Mouse (Mus musculus): ENCODE data around the gene Plekhg1. TPM values are rescaled to one million over a fixed set of nuclear protein-coding genes. Genes with fewer than 3 reads are reported as not detected.

Gene Plekhg1
- total RNA-seq (2015; ENCODE audit: low replicate concordance) (2.5 and 2.7 TPM in 2 replicates), total RNA-seq (2017; ENCODE audit: low replicate concordance) (0.42 and 2.0 TPM in 2 replicates)

DNA sequence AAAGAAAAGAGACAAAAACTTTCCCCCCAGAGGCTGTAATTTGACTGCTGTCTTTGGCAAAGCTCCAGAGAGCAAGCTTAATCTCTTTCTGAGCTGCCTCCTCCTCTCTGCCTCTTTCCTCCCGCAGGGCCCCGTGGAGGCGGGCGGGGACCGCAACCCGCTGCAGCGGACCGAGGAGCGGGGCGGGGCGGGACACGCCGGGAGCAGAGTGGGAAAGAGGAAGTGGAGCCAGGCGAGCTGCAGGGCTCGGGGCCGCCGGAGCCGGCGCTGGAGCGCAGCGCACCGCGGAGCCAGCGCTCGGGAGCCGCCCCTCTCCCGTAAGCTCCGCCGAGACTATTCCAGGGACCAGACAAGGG lies at the start of gene Plekhg1:
Plekhg1 (plus strand) TSS at position 217 of the 356 bp plus-strand sequence.
- ATAC-seq (replicated peaks; ENCODE audit: low FRiP score, poor library complexity, severe bottlenecking), result no peak

DNA sequence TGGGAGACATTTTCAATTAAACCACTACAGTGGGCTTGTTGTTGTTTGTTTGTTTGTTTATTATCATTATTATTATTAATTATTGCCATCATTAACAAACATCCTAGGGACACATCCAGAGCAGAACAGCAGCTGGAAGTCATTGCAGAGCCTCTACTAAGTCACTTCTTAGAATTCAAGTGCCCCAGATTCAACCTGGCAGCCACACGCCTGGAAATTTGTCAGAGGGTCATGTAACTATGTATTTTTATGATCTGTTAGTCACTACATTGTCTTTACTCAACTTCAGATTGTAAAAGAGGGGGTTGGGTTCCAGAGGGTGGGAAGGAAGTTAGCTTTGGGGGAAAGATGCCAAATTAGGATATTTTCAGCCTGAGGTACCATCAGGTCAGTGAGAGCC lies 47.4 kb upstream of the Plekhg1 start:
- ATAC-seq (replicated peaks; ENCODE audit: low FRiP score, poor library complexity, severe bottlenecking), result no peak

DNA sequence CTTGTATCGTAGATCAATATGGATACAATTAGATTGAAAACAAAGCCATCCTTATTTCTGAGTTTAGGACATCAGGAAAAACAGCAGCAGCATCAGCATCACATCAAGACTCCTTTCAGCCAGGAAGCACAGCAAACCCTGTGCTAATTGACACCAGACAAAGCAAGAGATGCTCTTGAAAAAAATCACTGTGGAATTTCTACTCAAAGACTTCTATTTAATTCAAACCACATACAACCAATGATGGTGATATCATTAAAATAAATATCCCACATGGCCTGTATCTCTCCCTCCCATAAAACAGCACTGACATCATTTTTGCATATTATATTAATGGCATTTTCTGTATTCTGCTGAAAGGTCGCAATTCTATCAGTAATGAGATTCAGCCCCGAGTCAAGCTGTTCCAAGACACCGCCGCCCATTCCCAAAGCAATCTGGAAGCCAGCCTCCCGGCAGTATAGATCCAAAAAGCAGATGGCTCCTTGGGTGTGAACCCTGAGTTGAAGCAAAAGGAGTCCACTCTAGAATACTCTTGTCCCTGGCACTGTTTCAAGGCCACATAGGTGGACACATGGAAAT lies 46.4 kb upstream of the Plekhg1 start:
- ATAC-seq (replicated peaks; ENCODE audit: low FRiP score, poor library complexity, severe bottlenecking), result no peak

DNA sequence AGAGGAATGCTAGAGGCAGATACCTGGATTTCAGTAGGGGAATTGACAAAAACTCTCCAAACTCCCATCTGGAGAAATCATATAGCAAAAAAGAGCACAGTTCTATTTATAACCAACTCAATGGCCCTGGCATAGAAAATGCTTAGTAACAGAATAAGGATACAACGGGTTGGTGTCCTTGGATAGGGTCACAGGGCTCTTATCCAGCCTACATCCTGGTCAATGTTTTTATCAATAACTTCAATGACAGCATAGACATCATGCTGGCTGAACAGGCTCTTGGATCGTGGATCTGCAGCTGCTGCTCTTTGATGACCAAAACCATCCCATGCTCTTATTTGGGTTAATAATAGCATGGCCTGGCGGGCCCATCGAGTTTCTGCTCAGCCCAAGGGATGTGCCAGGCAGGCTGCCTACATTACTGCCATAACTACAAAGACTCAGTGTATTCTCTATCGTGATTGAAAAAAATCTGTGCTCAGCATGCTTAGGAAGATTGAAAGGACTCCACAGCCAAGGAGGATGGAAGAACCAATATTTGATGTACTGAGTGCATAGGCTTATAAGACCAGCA lies 44.7 kb upstream of the Plekhg1 start:
- no peak for ATAC-seq (replicated peaks; ENCODE audit: low FRiP score, poor library complexity, severe bottlenecking)

DNA sequence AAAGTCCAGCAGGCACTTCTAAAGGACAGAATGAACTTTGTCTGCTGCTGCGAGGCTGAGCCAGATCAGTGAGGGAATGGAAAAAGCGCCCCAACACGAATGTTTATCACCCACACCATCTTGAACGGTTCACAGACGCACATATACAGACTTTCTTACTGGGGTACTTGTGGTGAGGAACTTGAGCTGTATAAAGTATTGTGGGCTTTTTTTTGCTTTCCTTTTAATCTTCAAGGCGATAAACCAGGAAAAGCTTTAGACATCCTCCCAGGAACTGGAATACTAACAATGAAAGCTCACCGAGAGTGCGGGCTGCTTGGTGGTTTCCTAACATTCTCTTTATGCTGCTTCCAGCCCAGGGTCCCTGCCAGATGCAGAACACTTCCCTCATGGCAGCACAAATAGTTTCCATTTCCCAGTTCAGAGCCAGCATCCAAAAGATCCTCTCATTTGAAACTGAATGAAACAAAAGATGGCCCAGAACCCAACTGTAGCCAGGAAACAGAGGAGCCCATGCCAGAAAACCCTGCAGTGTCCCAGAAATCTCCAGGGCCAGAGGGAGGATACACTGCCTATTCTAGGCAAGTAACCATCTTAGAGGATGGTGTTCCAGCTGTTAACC lies 43.3 kb upstream of the Plekhg1 start:
- no peak for ATAC-seq (replicated peaks; ENCODE audit: low FRiP score, poor library complexity, severe bottlenecking)

DNA sequence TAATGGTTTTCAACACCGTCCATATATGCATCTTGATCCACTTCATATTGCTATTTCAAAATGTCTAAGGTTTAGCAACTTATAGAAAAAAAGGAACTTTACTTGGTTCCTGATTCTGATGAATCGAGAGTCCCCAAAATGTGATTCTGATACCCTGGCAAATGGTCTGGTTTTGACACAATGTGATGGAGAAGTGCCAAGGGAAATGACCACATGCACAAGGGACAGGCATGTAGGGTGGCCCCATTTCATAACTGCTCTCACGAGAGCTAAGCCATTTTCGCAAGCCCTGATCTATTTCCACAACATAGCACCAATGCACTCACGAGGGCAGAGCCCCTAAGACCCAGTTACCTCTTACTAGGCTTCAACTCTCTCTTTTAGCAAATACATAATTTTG lies 42.7 kb upstream of the Plekhg1 start:
- ATAC-seq (replicated peaks; ENCODE audit: low FRiP score, poor library complexity, severe bottlenecking), result no peak

DNA sequence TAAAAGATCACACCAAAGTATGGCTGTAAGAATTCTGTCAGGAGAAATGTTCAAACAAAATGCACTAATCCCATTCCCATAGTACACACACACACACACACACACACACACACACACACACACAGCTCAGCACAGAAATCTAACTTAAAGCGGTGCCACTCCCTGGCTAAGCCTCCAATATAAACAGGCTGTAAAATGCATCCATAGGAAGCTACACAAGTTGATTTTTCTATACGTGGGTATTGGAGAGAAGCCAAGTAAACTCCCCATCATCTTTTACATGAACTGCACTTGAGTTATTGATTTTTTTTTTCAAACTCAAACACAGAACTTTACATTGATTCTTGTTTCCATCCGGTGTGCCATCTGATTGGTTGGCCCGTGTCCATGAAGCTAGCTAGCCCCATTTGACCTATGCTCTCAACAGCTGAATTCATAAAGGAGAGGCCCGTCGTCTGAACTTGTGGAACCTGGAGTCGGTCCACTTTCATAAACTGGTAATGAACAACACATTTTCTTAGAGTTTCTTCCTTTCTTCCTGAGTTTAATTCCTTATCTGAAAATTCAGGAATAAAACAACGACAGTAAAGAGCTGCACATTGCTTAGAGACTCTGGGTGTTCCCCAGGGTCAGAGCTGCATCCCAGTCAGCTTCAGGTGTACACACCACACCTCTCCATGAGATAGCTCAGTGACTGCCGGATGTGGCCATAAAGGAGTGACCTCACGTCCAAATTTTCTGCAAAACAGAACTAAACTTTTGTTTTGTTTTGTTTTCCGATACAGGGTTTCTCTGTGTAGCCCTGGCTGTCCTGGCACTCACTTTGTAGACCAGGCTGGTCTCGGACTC lies 39.7 kb upstream of the Plekhg1 start:
- no peak for ATAC-seq (replicated peaks; ENCODE audit: low FRiP score, poor library complexity, severe bottlenecking)

DNA sequence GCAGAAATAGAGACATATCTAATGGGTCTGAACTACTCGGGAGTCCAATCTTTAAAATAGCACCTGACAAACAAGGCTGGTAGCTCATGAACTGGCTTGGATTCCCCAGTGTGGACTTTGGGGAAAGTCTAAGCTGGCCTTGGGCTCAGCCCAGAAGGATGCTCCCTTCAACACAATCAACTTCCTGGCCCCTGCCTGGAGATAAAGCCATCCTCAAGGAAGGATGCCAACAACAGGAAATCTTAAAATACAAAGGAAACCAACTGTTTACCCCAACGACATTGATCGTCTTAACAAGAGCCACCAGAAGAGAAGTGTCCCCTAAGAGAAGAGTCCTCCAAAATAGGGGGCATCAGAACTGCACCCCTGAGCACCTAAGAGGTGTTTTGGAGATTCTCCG lies 38.3 kb upstream of the Plekhg1 start:
- ATAC-seq (replicated peaks; ENCODE audit: low FRiP score, poor library complexity, severe bottlenecking), result no peak

DNA sequence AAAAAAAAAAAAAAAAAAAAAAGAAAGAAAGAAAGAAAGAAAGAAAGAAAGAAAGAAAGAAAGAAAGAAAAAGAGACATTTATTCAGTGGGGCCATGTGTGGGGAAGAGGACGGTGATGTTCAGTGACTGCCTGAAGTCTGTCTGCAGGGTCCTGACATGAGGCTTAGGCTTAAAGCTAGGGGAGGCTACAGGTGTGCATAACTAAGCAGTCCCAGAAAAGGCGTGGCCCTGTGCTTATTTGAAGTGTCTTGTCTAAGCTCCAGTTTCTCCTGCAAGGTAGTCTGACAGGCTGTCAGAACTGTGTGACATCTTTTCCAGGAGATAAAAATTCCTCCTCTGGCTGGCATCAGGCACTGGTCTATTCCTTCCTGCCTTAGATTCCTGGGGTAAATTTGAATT lies 37.6 kb upstream of the Plekhg1 start:
- no peak for ATAC-seq (replicated peaks; ENCODE audit: low FRiP score, poor library complexity, severe bottlenecking)

DNA sequence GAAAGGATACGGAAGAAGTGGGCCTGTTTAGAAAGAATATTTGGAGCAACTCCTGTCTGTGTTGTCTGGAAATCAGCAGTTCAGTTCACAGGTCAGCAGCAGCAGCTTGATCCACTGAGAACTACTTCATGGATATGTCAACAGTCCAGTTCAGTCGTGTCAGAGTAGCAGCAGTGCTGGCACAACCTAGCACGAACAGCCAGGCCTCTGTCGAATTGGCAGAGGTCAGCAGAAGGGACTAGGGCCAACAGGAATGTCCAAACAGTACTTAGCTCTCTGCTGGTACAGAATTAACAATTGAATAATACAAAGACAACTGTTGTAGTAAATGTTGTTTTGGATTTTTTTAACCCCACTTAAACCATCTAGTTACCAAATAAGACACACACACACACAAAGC lies 33.9 kb upstream of the Plekhg1 start:
- no peak for ATAC-seq (replicated peaks; ENCODE audit: low FRiP score, poor library complexity, severe bottlenecking)

DNA sequence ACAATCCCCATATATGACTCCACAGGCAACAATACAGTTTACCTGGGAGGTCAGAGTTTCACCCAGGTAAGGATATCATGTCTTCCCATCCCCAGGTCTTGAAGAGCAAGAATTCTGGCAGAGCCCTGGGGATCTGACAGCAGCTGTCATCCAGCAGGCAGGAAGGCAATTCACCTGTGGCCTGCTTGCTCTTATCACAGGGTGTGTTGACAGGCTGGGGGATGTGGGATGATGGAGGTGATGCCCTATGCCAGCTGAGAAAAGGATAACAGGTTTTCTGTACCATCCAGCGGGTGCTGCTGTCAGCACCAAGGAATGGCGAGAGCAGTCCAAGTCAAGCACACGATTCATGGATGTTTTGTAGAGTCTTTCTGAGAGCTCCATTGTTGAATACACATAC lies 30.1 kb upstream of the Plekhg1 start:
- no peak for ATAC-seq (replicated peaks; ENCODE audit: low FRiP score, poor library complexity, severe bottlenecking)

DNA sequence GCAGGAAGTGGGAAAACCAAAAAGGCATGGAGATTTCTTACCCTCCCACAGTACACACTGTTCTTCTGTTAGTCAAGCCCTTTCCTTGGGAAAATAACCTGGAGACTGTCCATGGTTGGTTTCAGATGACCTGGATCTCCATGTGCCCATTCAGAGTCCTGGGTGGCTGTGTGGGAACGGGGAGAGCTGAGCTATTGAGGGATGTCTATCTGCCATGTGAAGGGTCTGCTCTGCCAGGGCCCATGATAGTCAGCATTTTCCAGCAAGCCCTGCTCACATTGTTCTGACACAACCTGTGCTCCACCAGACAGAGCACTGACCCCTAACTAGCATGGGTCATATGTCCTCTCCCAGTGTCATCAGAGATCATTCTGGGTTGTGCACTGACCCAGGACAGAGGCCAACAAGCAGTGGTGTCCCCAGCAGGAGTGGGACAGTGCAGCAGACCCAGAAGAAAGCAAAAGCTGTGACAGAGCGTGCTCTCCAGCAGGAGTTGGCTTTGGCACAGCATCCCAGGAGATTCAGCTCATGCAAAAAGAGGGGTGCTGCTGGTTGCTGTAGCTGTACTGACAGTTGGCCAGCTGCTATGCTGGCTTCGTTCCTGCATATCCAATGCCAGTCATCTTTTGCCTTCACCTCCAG lies 24.7 kb upstream of the Plekhg1 start:
- no peak for ATAC-seq (replicated peaks; ENCODE audit: low FRiP score, poor library complexity, severe bottlenecking)

DNA sequence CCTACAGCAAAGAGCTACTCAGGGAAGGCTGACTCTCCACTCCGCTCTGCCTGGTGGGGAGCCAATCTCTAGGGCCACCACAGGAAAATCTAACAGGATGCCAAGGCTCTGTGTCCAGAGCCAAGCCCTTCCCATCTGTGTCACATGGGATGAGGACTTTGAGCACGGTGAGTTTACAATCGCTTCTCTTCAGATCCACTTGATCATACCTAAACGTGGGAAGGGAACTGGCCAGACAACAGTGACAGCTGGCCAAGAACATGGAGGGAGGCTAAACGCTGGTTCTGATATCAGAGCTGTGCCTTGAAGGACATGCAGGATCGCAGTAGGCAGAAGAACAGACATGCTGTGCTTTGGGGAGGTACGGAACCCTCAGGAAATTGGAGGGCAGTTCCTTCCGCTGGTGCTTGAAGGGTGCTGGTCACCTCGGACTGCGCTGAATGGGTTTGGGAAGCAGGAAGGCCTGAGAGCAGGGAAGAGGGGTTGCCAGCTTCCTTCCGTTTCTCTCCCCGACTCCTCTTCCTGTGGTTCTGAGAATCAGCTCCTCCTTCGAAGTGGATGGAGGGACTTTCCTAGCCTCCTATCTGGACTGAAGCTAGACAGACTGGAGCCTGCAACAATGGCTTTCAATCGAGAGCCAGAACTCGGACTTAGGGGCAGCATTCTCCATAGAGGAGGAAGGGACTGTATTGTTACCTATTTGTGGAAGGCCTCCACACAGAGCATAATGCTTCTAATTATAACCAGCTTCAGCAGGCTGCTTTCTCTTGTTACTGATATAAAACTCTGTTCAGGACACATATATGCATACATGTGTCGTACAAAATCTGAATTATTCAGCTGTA lies 21.9 kb upstream of the Plekhg1 start:
- ATAC-seq (replicated peaks; ENCODE audit: low FRiP score, poor library complexity, severe bottlenecking), result no peak

DNA sequence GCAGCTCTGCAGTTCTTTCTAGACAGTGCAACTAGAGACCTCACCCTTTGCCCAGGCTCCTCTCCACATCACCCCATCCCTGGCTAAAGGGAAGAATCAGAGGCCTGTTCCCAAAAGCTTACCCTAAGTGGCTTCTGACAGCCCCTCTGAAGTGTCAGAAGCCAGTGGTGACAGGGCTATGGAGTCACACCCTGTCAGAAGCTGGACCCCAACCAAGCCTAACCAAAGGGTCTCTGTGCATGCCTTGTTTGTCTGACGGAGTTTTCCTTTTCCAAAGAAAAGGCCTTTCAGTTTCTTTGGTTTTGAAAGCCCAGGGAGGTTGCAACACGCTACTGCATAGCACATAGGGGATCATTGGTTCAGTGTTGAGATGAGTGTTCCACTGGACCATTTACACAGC lies 19.9 kb upstream of the Plekhg1 start:
- no peak for ATAC-seq (replicated peaks; ENCODE audit: low FRiP score, poor library complexity, severe bottlenecking)

DNA sequence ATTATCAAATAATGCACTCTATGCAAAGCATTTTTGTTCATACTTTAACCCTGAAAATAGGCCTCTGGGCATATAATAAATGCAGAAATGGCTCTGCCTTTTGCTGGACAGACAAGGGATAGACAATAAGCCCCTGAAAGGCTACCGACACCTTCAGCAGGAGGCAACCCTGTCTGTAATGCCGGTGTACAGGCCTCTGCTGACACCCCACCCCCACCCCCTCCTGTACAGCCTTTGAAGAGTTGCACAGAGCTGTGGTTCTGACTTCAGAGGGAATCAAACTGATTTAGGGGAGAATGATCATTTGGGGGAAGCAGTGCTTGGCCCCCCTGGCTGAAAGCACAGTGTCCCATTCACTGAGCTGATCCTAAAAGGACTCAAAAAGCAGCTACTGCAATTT lies 17.8 kb upstream of the Plekhg1 start:
- ATAC-seq (replicated peaks; ENCODE audit: low FRiP score, poor library complexity, severe bottlenecking), result no peak

DNA sequence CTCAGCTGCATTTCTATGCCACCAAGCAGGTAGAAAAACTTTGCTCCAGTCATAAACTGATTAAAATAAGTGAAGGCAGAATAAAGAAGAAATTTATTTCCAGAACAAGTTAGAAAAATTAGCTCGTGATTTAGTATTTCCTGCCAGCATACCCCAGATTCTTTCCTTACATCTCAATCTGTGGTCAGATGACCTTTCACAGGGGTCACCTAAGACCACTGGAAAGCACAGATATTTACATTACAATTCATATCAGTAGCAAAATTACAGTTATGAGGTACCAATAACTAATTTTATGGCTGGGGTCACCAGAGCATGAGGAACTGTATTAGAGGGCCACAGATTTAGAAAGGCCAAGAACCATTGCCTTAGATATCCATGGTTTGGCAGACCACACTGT lies 15.5 kb upstream of the Plekhg1 start:
- ATAC-seq (replicated peaks; ENCODE audit: low FRiP score, poor library complexity, severe bottlenecking), result no peak

DNA sequence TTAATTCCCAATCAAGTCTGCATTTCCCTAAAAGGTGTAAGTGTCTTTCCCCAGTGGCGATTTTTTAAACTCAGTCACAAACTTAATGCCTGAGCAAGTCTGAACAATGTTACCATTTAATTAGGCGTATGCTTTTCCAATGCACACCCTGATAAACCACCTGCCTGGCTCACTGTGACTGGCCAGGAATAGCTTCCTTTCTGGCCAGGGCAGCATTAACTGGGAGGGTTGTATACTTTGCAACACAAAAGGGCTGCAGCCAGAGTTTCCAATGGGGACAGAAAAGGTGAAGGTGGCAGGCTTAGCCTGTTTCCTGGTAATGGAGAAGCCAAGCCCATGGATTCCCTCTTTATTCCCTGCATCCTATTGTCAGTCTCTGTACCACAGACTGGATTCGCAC lies 10.5 kb upstream of the Plekhg1 start:
- ATAC-seq (replicated peaks; ENCODE audit: low FRiP score, poor library complexity, severe bottlenecking), result no peak

DNA sequence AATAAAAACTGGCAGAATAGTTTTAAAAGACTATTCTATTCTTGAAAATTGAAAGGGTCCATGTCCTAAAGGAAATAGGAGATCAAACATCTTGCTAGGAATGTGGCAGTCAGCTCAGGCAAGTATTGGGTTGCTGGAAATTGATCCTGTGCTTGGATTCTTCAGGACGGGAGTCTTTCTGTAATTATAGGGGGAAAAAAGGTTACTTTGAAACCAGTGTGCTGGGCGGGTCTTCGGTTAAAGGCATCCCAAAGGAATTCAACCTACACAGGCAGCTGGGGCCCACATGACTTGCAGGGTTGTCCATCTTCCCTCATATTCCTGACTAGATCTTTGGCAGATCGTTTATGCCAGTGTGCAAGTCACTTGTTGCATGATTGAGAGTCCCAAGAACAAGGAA lies 9.8 kb upstream of the Plekhg1 start:
- ATAC-seq (replicated peaks; ENCODE audit: low FRiP score, poor library complexity, severe bottlenecking), result no peak

DNA sequence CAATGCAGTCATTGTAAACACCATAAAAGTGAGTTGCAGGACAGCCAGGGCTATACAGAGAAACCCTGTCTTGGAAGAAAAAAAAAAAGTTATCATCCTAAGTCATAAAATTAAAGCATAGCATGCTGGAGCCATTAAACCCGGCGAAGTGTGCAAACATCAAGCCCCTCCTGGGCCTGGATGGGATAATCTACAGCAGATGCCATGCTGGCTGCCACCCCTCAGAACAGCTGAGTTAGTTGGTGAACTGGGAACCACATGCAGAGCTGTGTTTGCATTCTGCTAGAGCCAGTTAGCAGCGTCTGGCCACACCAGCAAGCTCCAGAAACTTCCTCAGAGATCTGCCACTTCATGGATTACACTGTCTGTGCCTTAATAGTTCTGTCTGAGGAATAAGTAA lies 3.1 kb upstream of the Plekhg1 start:
- no peak for ATAC-seq (replicated peaks; ENCODE audit: low FRiP score, poor library complexity, severe bottlenecking)

Data from erythroblast, adult 5-6 weeks (primary cell).